Mouse (Mus musculus): ENCODE results near the gene Hint2. TPM values are rescaled to one million over a fixed set of nuclear protein-coding genes. Genes with fewer than 3 reads are reported as not detected.

Hint2 gene
- total and polyA plus RNA-seq, 2 experiments from 2014 or later, result 98.7 to 131 TPM

DNA sequence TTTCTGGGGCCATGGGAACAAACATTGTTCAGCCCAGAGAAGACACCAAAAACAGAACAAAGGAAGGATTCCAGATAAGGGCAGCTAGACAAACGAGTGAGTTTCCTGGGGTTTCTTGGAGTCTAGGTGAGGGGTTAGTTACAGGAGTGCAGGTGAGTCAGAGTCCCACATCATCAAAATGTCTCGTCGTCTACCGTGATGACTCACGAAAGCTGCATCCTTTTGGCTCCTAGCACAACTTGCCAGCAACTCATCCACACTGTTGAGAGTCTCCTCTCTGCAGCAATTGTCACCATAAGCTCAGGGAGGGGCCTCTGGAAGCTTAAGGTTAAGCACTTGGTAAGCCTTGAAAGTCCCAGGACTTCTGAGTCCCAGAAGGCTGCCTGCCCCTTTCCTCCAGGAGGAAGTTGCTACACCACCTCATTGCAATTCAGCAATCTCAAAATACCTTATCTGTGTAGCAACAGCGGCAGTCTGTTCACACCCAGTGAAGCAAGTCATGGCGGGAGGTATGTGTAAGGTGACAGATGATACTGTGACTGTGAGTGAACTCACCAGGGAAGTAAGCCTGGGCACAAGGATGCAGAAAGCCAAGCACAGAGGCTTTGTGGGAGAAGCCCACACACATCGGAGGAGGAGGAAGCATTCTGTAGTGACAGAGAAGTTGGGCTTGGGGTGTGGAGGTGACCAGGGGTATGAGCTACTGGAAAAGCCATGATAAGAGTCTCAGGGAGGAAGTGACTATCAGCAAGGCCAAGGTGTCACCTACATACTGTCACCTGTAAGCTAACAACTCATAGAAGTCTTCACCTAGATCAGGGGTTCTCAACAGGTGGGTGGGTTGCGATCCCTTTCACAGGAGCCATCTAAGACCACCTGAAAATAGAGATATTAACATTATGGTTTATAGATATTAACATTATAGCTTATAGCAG, 51.2 kb downstream of the Hint2 start:
- H3K27ac ChIP-seq, result no peak overlapping the region
- WGBS, result 83% methylated on average over 9 of the region's 9 CpGs
- DNase-seq (ENCODE audit: low spot score), result no peak

More for the DNA sequence above, 51.2 kb downstream of the Hint2 start:
- Histone ChIP-seq H3K27me3 (ENCODE audit: insufficient read depth, low read length) (no peaks in the 10 kb centered on the region), H3K4me3 (ENCODE audit: low read length) (no peak overlapping the region), H3K9ac (replicated peaks; ENCODE audit: low read length) (no peak overlapping the region), H3K9me3 (ENCODE audit: low read length) (no peaks in the 10 kb centered on the region), H3K4me2 (ENCODE audit: low read depth, low read length) (no peak overlapping the region), H3K36me3 (ENCODE audit: insufficient read depth, low read length) (no peaks in the 10 kb centered on the region), H3K4me1 (ENCODE audit: insufficient read depth, low read length) (no peaks in the 10 kb centered on the region)
- TF ChIP-seq CTCF (IDR thresholded peaks at IDR 0.05; ENCODE audit: low read depth), result no peak
- ATAC-seq, result no peak

Small RNA genes within 50 kb of the gene (microRNA-seq; reads per million reads assigned to microRNA genes)
- 0 to 0.18 reads per million in 2 experiments for gene Gm25262

Other genes with a start within 250 kb of the Hint2 start
- 0.61 and 1.4 TPM in 2 replicates for gene Fam166b, start 227.3 kb downstream of the Hint2 start, total RNA-seq (2014; rRNA removed)
- gene Fam166b, start 227.3 kb downstream of the Hint2 start, polyA plus RNA-seq (2015; fragmentation: Nextera tagmentation; extraction: Ambion mirVana), result 1.6 TPM in 2 replicates
- gene Tesk1, start 214.5 kb downstream of the Hint2 start, total RNA-seq (2014; rRNA removed), result 157 and 171 TPM in 2 replicates
- gene Tesk1, start 214.5 kb downstream of the Hint2 start, polyA plus RNA-seq (2015; fragmentation: Nextera tagmentation; extraction: Ambion mirVana), result 16.2 and 17.8 TPM in 2 replicates
- not detected in 2 replicates for gene Cd72, start 201.8 kb downstream of the Hint2 start, total RNA-seq (2014; rRNA removed)
- gene Cd72, start 201.8 kb downstream of the Hint2 start, polyA plus RNA-seq (2015; fragmentation: Nextera tagmentation; extraction: Ambion mirVana), result 4.4 and 4.7 TPM in 2 replicates
- gene Sit1, start 172.7 kb downstream of the Hint2 start, total RNA-seq (2014; rRNA removed), result 0.90 TPM in 1 of 2 replicates, not detected in the other
- not detected in 2 replicates for gene Sit1, start 172.7 kb downstream of the Hint2 start, polyA plus RNA-seq (2015; fragmentation: Nextera tagmentation; extraction: Ambion mirVana)
- gene Ccdc107, start 163.6 kb downstream of the Hint2 start, total RNA-seq (2014; rRNA removed), result 36.6 and 89.9 TPM in 2 replicates
- 104 and 108 TPM in 2 replicates for gene Ccdc107, start 163.6 kb downstream of the Hint2 start, polyA plus RNA-seq (2015; fragmentation: Nextera tagmentation; extraction: Ambion mirVana)
- gene Arhgef39, start 156.8 kb downstream of the Hint2 start, total RNA-seq (2014; rRNA removed), result 6.9 and 20.6 TPM in 2 replicates
- gene Arhgef39, start 156.8 kb downstream of the Hint2 start, polyA plus RNA-seq (2015; fragmentation: Nextera tagmentation; extraction: Ambion mirVana), result 4.5 and 8.0 TPM in 2 replicates
- gene Car9, start 149.5 kb downstream of the Hint2 start, total RNA-seq (2014; rRNA removed), result 0.26 TPM in 1 of 2 replicates, not detected in the other
- gene Car9, start 149.5 kb downstream of the Hint2 start, polyA plus RNA-seq (2015; fragmentation: Nextera tagmentation; extraction: Ambion mirVana), result 0.50 and 1.1 TPM in 2 replicates
- 2.4 and 5.9 TPM in 2 replicates for gene Tpm2, start 132.7 kb downstream of the Hint2 start, total RNA-seq (2014; rRNA removed)
- gene Tpm2, start 132.7 kb downstream of the Hint2 start, polyA plus RNA-seq (2015; fragmentation: Nextera tagmentation; extraction: Ambion mirVana), result 7.7 and 9.4 TPM in 2 replicates
- gene Creb3, start 94.1 kb downstream of the Hint2 start, total RNA-seq (2014; rRNA removed), result 40.1 and 75.9 TPM in 2 replicates
- gene Creb3, start 94.1 kb downstream of the Hint2 start, polyA plus RNA-seq (2015; fragmentation: Nextera tagmentation; extraction: Ambion mirVana), result 77.9 and 82.8 TPM in 2 replicates
- 43.0 and 51.0 TPM in 2 replicates for gene Tln1, start 93.8 kb downstream of the Hint2 start, total RNA-seq (2014; rRNA removed)
- 69.9 and 70.3 TPM in 2 replicates for gene Tln1, start 93.8 kb downstream of the Hint2 start, polyA plus RNA-seq (2015; fragmentation: Nextera tagmentation; extraction: Ambion mirVana)
- 18.9 and 31.2 TPM in 2 replicates for gene Rgp1, start 77.8 kb downstream of the Hint2 start, total RNA-seq (2014; rRNA removed)
- gene Rgp1, start 77.8 kb downstream of the Hint2 start, polyA plus RNA-seq (2015; fragmentation: Nextera tagmentation; extraction: Ambion mirVana), result 11.5 and 13.5 TPM in 2 replicates
- 34.0 and 36.3 TPM in 2 replicates for gene Gba2, start 77.6 kb downstream of the Hint2 start, total RNA-seq (2014; rRNA removed)
- gene Gba2, start 77.6 kb downstream of the Hint2 start, polyA plus RNA-seq (2015; fragmentation: Nextera tagmentation; extraction: Ambion mirVana), result 45.4 and 47.6 TPM in 2 replicates
- not detected in 2 replicates for gene Msmp, start 72.0 kb downstream of the Hint2 start, total RNA-seq (2014; rRNA removed)
- gene Msmp, start 72.0 kb downstream of the Hint2 start, polyA plus RNA-seq (2015; fragmentation: Nextera tagmentation; extraction: Ambion mirVana), result 1.2 and 1.9 TPM in 2 replicates
- 25.0 and 41.3 TPM in 2 replicates for gene Npr2, start 24.5 kb downstream of the Hint2 start, total RNA-seq (2014; rRNA removed)
- gene Npr2, start 24.5 kb downstream of the Hint2 start, polyA plus RNA-seq (2015; fragmentation: Nextera tagmentation; extraction: Ambion mirVana), result 8.8 and 8.9 TPM in 2 replicates
- 6.8 and 17.0 TPM in 2 replicates for gene Spag8, start 2.9 kb downstream of the Hint2 start, total RNA-seq (2014; rRNA removed)
- gene Spag8, start 2.9 kb downstream of the Hint2 start, polyA plus RNA-seq (2015; fragmentation: Nextera tagmentation; extraction: Ambion mirVana), result 7.8 and 8.2 TPM in 2 replicates
- gene Tmem8b, start 12.5 kb upstream of the Hint2 start, total RNA-seq (2014; rRNA removed), result 25.3 and 31.6 TPM in 2 replicates
- 10.3 and 11.4 TPM in 2 replicates for gene Tmem8b, start 12.5 kb upstream of the Hint2 start, polyA plus RNA-seq (2015; fragmentation: Nextera tagmentation; extraction: Ambion mirVana)
- not detected in 2 replicates for gene Fam221b, start 12.7 kb upstream of the Hint2 start, total RNA-seq (2014; rRNA removed)
- gene Fam221b, start 12.7 kb upstream of the Hint2 start, polyA plus RNA-seq (2015; fragmentation: Nextera tagmentation; extraction: Ambion mirVana), result 1.4 and 1.6 TPM in 2 replicates
- 0.36 TPM in 1 of 2 replicates, not detected in the other for gene Olfr70, start 44.3 kb upstream of the Hint2 start, total RNA-seq (2014; rRNA removed)
- not detected in 2 replicates for gene Olfr70, start 44.3 kb upstream of the Hint2 start, polyA plus RNA-seq (2015; fragmentation: Nextera tagmentation; extraction: Ambion mirVana)
- not detected in 2 replicates for gene Olfr71, start 53.8 kb upstream of the Hint2 start, total RNA-seq (2014; rRNA removed)
- not detected in 2 replicates for gene Olfr71, start 53.8 kb upstream of the Hint2 start, polyA plus RNA-seq (2015; fragmentation: Nextera tagmentation; extraction: Ambion mirVana)
- gene Hrct1, start 70.7 kb upstream of the Hint2 start, total RNA-seq (2014; rRNA removed), result 0.73 and 1.8 TPM in 2 replicates
- gene Hrct1, start 70.7 kb upstream of the Hint2 start, polyA plus RNA-seq (2015; fragmentation: Nextera tagmentation; extraction: Ambion mirVana), result 0.70 and 0.92 TPM in 2 replicates
- gene Spaar, start 73.6 kb upstream of the Hint2 start, total RNA-seq (2014; rRNA removed), result 0.10 and 0.22 TPM in 2 replicates
- gene Spaar, start 73.6 kb upstream of the Hint2 start, polyA plus RNA-seq (2015; fragmentation: Nextera tagmentation; extraction: Ambion mirVana), result 0.08 and 0.13 TPM in 2 replicates
- gene Olfr159, start 114.5 kb upstream of the Hint2 start, total RNA-seq (2014; rRNA removed), result not detected in 2 replicates
- gene Olfr159, start 114.5 kb upstream of the Hint2 start, polyA plus RNA-seq (2015; fragmentation: Nextera tagmentation; extraction: Ambion mirVana), result not detected in 2 replicates
- gene Olfr156, start 167.4 kb upstream of the Hint2 start, total RNA-seq (2014; rRNA removed), result not detected in 2 replicates
- gene Olfr156, start 167.4 kb upstream of the Hint2 start, polyA plus RNA-seq (2015; fragmentation: Nextera tagmentation; extraction: Ambion mirVana), result not detected in 2 replicates
- gene Olfr157, start 183.7 kb upstream of the Hint2 start, total RNA-seq (2014; rRNA removed), result not detected in 2 replicates
- gene Olfr157, start 183.7 kb upstream of the Hint2 start, polyA plus RNA-seq (2015; fragmentation: Nextera tagmentation; extraction: Ambion mirVana), result not detected in 2 replicates
- gene Olfr155, start 195.1 kb upstream of the Hint2 start, total RNA-seq (2014; rRNA removed), result not detected in 2 replicates
- gene Olfr155, start 195.1 kb upstream of the Hint2 start, polyA plus RNA-seq (2015; fragmentation: Nextera tagmentation; extraction: Ambion mirVana), result not detected in 2 replicates
- gene Reck, start 219.1 kb upstream of the Hint2 start, total RNA-seq (2014; rRNA removed), result 4.0 and 6.1 TPM in 2 replicates
- 3.4 and 4.0 TPM in 2 replicates for gene Reck, start 219.1 kb upstream of the Hint2 start, polyA plus RNA-seq (2015; fragmentation: Nextera tagmentation; extraction: Ambion mirVana)